Mouse (Mus musculus) heart, postnatal 36 days (tissue): ENCODE measurements around the gene Stxbp4. TPM values are rescaled to one million over a fixed set of nuclear protein-coding genes. Genes with fewer than 3 reads are reported as not detected.

ENCODE experiments used
- DNase-seq, 2 experiments: peaks; one replicate each; pipeline ENCODE4 v3.0.0; 2021 to 2022
- intact Hi-C: fragments of 180-260 bp; cut with DNase I; formaldehyde crosslinking; loops from one replicate; pipeline ENCODE4 v1.15.1; 2025
- total RNA-seq, 2 experiments: library from RNA; stranded (reverse); gene quantifications; 2 replicates each; pipeline ENCODE4 v1.2.3; 2021

Gene Stxbp4
- total RNA-seq, 2 experiments from 2014 or later = 5.0 to 5.3 TPM

GRCm38 (mm10) chr11:90481828-90482227 lies 156.1 kb downstream of the Stxbp4 start:
- intact Hi-C loops = no loop called here
- no peak for DNase-seq

- intact Hi-C loops = no loop called here
Measured at GRCm38 (mm10) chr11:90470271-90470670, 167.6 kb downstream of the Stxbp4 start.

GRCm38 (mm10) chr11:90464046-90464595 lies 173.8 kb downstream of the Stxbp4 start:
- DNase-seq = no peak
- intact Hi-C loops = no loop called here

More at GRCm38 (mm10) chr11:90470271-90470670, 167.6 kb downstream of the Stxbp4 start:
- DNase-seq = no peak

- intact Hi-C loops = no loop called here
- no peak for DNase-seq
Measured at GRCm38 (mm10) chr11:90460458-90460857, 177.4 kb downstream of the Stxbp4 start.

- intact Hi-C loops = no loop called here
Measured at GRCm38 (mm10) chr11:90452134-90452533, 185.8 kb downstream of the Stxbp4 start.

GRCm38 (mm10) chr11:90451506-90451905 lies 186.4 kb downstream of the Stxbp4 start:
- no peak for DNase-seq
- intact Hi-C loops = no loop called here

More at GRCm38 (mm10) chr11:90452134-90452533, 185.8 kb downstream of the Stxbp4 start:
- DNase-seq = no peak

- intact Hi-C loops = no loop called here
- no peak for DNase-seq
Measured at GRCm38 (mm10) chr11:90442462-90442861, 195.4 kb downstream of the Stxbp4 start.

- no peak for DNase-seq
- intact Hi-C loops = no loop called here
Measured at GRCm38 (mm10) chr11:90440851-90441250, 197.0 kb downstream of the Stxbp4 start.

- DNase-seq = no peak
Measured at GRCm38 (mm10) chr11:90438768-90439167, 199.1 kb downstream of the Stxbp4 start.

More at GRCm38 (mm10) chr11:90438768-90439167, 199.1 kb downstream of the Stxbp4 start:
- intact Hi-C loops = no loop called here

Other genes starting within 250 kb of the Stxbp4 start
- gene Hlf, start 247.2 kb downstream of the Stxbp4 start, total RNA-seq = 10 to 100 TPM; 21.2 to 21.3 TPM
- 10 to 100 TPM; 24.2 to 24.3 TPM for gene Cox11, start 89 bp upstream of the Stxbp4 start, total RNA-seq
- gene Tom1l1, start 50.3 kb upstream of the Stxbp4 start, total RNA-seq = 10 to 100 TPM; 17.6 to 17.7 TPM